Mouse (Mus musculus) inflammation-experienced regulatory T-cells, adult 6 months (primary cell): ENCODE measurements around the gene Olfr372. TPM values are rescaled to one million over a fixed set of nuclear protein-coding genes. Genes with fewer than 3 reads are reported as not detected.
"Not testable (repeated sequence)": the region's sequence is repeated elsewhere in the genome, so short reads cannot be mapped to it uniquely, and the experiment has no call there.

Experiments
- ATAC-seq: one replicate; pipeline ENCODE4 v1.8.0; 2017
- polyA plus RNA-seq, 3 experiments: library from polyadenylated mRNA; unstranded; fragments of 100-300 nt; shearing (Covaris generic); gene quantifications; one replicate each; pipeline ENCODE4 v1.2.1; 2017

Gene Olfr372
- polyA plus RNA-seq, 3 experiments from 2014 or later, result not detected

- ATAC-seq, result not testable (repeated sequence)
These were observed 58.5 kb downstream of the Olfr372 start for GRCm38 (mm10) chr8:72099377-72100103.

GRCm38 (mm10) chr8:72105165-72105564, 64.1 kb downstream of the Olfr372 start:
- ATAC-seq, result no peak

GRCm38 (mm10) chr8:72106740-72107139, 65.7 kb downstream of the Olfr372 start, which contains the start of gene Olfr374:
Gene Olfr374, plus strand, starts transcription at chr8:72107040.
- ATAC-seq, result no peak

Other genes starting within 250 kb of the Olfr372 start
- gene Zfp709, start 159.2 kb upstream of the Olfr372 start, polyA plus RNA-seq, result 1 to 10 TPM; 4.1 to 5.5 (median 4.9) TPM
- gene Zfp882, start 132.6 kb upstream of the Olfr372 start, polyA plus RNA-seq, result 10 to 100 TPM in 1 of 3 experiments, 1 to 10 TPM in 2; 5.3 to 10.2 (median 6.1) TPM
- gene Zfp617, start 132.6 kb upstream of the Olfr372 start, polyA plus RNA-seq, result 10 to 100 TPM; 22.2 to 23.1 (median 22.8) TPM
- 10 to 100 TPM; 24.4 to 30.1 (median 26.0) TPM for gene Zfp961, start 90.2 kb upstream of the Olfr372 start, polyA plus RNA-seq
- gene Cyp4f18, start 31.6 kb upstream of the Olfr372 start, polyA plus RNA-seq, result 1 to 10 TPM; 1.2 to 2.4 (median 2.2) TPM
- under 1 TPM; 0.15 to 0.51 (median 0.46) TPM for gene Olfr373, start 42.0 kb downstream of the Olfr372 start, polyA plus RNA-seq
- under 1 TPM; 0.08 to 0.72 (median 0.28) TPM for gene Olfr374, start 65.8 kb downstream of the Olfr372 start, polyA plus RNA-seq
- 100 to 1,000 TPM; 170 to 464 (median 172) TPM for gene Tpm4, start 93.8 kb downstream of the Olfr372 start, polyA plus RNA-seq
- gene Rab8a, start 120.0 kb downstream of the Olfr372 start, polyA plus RNA-seq, result 100 to 1,000 TPM; 134 to 245 (median 197) TPM
- 10 to 100 TPM; 23.8 to 30.8 (median 24.6) TPM for gene Hsh2d, start 148.4 kb downstream of the Olfr372 start, polyA plus RNA-seq
- 1 to 10 TPM in 1 of 3 experiments, not detected in 2; 2.8 TPM for gene Cib3, start 171.6 kb downstream of the Olfr372 start, polyA plus RNA-seq
- not detected for gene Gm11034, start 172.4 kb downstream of the Olfr372 start, polyA plus RNA-seq
- 100 to 1,000 TPM in 2 of 3 experiments, 10 to 100 TPM in 1; 94.4 to 119 (median 103) TPM for gene Fam32a, start 178.5 kb downstream of the Olfr372 start, polyA plus RNA-seq
- 100 to 1,000 TPM; 113 to 130 (median 120) TPM for gene Ap1m1, start 198.8 kb downstream of the Olfr372 start, polyA plus RNA-seq